Mouse (Mus musculus) left cerebral cortex, postnatal 36 days (tissue): ENCODE data around the gene Cdiptos. TPM values are rescaled to one million over a fixed set of nuclear protein-coding genes. Genes with fewer than 3 reads are reported as not detected.

ENCODE experiments used
- DNase-seq, 2 experiments: peaks; one replicate each; pipeline ENCODE4 v3.0.0; 2021 to 2022; ENCODE audit warnings: low spot score in 2 of 2, mixed read lengths in 1 of 2
- intact Hi-C: fragments of 180-260 bp; cut with DNase I; formaldehyde crosslinking; loops from one replicate; pipeline ENCODE4 v1.15.1; 2025
- total RNA-seq, 2 experiments: library from RNA; stranded (reverse); gene quantifications; 2 replicates each; pipeline ENCODE4 v1.2.3; 2021

The Cdiptos gene
- total RNA-seq: not detected

DNA sequence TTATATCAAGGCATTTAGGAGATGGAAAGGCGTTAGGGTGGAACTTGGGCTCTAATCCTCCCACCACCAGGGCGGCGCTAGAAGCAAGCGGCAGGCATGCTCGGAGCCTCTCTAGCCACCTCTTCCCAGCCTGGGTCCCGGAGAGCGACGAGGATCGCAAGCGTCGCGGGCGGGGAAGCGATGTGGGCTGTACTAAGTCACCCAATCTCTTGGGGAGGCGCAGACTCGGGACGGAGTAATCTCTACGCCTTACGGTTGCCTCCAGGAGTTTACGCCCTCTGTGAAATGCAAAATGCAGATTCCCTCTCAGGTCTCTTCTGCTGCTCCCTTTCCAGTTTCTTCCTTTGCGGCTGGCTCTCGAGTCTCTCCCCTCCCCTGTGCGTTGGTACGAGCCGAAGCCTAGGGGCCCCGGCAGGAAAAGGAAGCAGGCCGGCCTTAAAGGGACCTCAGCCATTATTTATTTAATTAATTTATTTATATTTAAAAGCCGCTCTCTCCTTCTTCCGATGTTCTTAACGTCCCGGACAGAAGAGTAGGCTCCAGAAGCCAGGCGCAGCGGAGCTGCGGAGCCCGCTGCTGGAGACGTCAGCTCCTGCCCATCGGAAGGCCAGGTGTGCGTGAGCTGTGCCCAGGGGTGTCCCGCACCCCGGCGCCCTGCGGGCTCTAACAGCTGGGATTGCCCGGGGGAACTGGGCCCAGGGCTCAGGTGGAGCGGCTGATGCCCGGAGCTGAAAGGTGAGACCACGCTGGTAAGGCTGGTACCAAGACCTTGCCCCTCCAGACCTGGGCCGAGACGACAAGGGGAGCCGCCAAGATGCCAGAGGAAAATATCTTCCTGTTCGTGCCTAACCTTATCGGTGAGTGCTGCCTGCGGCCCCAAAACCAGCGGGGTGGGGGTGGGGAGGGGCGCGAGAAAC, at the start of gene Cdiptos:
TSS of gene Cdiptos (minus strand) at position 149 of the 917 bp plus-strand sequence.
- intact Hi-C loops: loop anchor here (2.0 to 5.0 kb wide), 3 partner anchors 25 to 126 kb away; partner anchors contain the start of genes Pagr1a, Pagr1b and Sez6l2
- DNase-seq: peak; percentile 94 to 95

DNA sequence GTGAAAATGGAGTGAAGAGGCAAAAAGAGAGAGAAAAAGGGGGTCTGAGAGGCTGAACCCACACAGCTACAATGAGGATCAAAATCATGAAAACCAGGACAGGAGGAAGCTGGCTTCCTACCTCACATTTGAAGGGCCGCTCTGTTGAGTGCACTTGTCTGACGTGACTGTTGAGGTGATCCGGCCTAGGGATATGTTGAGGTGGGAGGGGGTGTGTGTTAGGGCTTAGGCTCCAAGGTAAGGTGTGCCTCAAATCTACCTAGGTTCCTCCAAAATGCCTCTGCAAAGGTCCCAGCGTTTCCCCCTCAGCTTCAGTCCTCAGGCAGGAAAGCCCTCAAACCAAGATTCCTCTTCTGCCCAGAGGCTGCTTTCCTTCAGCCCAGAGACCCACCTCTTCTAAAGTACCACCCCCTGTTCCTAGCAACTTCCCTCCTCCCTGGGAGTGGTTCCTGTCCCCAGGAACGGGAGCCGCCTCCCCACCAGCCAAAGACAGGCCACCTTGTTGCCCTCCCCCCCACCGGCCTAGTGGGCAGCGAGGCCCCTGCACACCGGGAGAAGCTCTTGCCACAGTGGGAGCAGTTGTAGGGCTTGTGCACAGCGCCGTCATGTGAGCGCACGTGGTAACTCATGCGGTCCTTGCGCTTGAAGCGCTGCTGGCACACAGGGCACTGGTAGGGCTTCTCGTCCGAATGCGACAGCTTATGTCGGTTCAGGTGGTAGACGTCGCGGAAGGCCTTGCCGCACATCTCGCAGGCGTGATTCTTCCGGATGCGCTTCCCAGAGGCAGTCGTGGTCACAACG, 49.1 kb upstream of the Cdiptos start:
- intact Hi-C loops: loop anchor here (5.0 kb wide), 2 partner anchors 77 to 143 kb away; partner anchors contain the start of gene Taok2
- peak; percentile 84 to 85 for DNase-seq

DNA sequence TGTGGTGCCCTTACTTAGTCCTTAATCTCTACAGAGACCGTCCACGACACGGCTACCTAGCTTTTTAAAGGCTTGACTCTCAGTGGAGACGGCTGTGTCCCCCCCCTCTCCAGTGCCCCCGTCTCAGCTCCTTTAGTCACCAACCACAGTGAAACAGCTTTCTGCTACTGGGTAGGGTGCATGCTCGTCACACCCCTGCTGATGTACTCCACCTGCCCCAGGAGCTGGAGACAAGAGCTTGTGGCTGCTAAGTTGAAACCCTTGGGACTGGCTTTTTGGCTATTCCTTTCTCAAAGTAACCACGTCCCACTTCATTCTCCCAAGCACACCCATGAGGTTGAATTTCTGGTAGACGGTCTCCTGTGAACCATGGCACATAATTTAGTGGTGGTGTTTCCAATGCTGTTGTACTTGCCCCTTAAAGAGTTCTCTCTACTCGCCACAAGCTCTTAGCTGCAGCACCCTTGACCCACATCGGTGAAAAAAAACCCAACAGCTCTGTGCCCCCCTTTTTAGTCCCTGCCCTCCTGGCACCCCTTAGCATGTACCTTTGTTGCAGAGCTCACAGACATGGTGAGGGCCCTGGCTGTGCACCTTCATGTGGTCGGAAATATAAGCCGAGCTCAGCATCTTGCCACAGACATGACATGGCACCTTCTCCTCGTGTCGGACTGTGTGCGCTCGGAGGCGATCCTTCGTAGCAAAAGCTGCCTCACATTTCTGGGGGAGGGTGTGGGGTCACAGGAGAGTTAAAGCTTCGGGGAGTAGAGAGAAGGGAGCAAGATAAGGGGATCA, 48.2 kb upstream of the Cdiptos start:
- intact Hi-C loops: no loop called here
- no peak for DNase-seq

DNA sequence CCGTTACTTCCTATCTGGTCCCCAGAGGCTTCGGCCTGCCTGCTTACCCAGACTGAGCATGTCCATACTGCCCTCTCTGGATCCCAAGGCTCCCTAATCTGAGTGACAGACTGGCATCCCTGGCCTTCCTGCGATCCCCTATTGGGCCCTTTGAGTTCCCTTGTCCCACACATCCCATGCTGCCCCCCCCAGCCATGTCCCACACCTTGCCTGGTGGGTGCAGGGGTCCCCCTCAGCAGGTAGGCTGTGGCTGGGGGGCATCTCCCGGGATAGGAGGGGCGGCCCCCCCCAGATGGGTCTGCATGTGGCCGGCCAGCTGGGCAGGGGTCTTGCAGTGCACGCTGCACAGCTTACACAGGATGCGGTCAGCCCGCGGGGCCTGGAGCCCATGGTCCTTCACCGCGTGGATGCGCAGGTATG, 47.4 kb upstream of the Cdiptos start:
- intact Hi-C loops: no loop called here
- DNase-seq: no peak

DNA sequence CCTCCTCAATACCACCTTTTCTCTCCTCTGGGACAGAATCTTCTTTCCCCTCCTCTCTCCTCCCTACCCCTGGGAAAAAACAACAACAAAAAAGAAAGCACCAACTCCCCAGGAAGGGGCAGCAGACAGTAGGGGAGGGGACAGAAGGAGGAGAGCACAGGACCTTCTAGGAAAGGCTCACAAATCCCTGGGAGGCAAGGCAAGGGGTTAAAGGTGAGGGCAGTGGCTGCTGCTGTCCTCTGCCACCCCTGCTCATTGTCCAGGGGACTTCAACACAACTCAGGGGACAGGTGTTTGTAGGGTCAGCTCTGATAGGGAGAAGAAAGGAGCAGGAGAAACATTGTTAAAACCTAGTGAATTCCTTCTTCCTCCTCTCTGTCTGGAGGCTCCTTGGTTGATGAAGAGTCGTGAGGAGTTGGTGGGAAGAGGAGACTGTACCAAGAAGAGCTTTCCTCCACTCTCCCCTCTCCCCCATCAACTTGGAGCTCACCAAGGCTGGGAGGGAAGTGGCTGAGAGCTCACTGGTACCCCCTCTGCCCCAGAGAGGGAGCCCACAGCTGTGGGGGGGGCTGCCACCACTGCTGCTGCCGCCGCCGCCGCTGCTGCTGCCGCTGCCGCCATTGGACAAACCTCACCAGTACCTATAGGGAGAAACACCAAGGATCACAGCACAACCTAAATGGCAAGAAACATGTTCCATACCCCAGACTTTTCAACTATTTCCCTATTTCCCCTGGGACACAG, 46.8 kb upstream of the Cdiptos start:
- intact Hi-C loops: no loop called here

DNA sequence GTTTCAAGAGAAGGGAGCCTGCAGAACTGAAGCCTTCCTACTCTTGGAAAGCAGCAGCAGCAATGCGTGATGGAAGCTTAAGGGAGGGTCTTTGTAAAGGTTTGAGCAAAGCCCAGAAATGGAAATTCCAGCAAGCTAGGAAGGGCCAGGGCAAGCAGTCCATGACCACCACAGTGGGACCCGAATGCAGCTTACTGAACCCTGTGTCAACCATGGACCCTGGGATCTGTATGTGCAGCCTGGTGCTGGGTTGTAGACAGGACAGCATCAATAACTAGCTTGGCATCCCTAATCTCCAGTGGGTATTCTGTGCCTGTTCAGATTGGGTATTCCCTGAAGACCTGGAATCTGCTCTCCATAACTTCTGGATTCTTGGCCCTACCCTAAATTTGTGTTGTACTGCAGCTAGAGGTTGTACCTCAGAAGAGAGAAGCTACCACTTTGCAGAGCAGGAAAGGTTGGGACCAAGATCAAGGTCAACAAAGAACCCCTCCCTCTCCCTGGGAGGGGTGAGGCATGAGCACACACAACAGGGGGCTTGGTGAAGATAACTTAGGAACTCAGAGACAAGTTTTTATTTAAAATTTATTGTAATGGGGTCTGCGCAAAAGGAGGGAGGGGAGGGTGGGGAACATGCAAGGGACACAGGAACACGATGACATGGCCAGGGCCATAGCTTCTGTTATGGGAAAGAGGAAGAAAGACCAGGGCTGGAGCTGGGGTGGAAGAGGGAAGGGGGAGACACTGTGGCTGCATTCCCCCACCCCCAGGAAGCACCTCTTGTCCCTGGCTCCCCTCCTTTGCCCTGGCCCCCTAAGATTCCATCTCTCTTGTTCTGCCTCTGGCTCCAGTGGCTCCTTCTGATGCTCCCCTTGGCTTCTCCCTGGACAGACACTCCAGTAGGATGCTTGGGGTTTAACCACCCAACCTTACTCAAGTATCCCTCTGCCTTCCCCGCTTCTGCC, 45.9 kb upstream of the Cdiptos start:
- DNase-seq: no peak

More for the DNA sequence above, 46.8 kb upstream of the Cdiptos start:
- DNase-seq: peak in 1 of 2 experiments; percentile 28

DNA sequence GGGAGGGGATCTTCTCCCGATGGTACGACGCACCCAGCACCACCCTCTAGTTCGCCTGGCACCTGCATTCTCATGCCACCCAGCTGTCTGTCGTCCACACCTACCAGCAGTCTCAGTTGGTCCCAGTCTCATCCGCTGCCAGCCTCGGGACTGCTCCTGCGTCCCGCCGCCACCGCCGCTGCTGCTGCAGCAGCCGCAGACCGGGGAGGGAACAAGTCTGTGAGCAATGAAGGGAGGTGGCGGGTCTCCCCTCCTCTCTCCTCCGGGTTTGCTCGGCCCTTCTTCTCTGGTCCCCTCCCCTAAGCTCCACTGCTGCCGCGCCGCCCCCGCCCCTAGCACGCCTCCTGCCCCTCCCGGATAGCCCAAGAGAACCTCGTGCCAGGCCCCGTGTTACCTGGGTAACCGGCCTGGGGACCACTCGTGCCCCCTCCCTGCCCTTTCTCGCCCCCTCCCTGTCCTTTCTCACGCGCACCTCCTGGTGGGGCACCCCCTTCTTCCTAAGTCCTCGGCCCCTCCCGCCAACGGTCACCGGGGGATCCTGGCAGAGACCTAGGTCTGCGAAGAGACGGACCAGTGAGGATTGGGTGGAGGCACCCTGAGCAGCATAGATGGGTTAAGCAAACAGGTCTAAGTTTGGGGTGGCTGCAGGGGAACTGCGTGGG, 45.1 kb upstream of the Cdiptos start, which contains the start of the genes Gm42742 and Prrt2:
TSS of gene Gm42742 (minus strand) at position 197 of the 662 bp plus-strand sequence.
TSS of gene Prrt2 (minus strand) at position 311 of the 662 bp plus-strand sequence.
- intact Hi-C loops: no loop called here
- peak; percentile 74 to 79 for DNase-seq

More for the DNA sequence above, 45.9 kb upstream of the Cdiptos start:
- intact Hi-C loops: no loop called here

DNA sequence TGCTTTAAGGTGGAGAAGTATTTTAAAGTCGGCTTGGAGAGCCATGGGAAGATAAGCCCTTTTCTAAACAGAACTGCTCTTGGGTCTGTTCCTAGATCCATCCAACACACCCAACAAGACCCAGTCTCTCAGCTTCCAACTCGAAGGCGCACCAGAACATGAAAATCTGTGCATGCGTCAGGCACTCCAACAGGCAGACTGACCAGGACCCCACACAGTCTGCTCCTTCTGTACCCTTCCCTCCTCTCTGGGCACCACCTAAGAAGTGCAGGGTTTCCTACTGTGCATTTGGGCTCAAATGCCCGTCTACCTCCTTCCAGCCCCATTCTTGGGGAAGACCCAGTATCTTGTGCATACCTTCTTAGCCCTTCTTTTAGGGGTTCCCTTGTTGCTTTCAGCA, 44.6 kb upstream of the Cdiptos start:
- intact Hi-C loops: no loop called here

DNA sequence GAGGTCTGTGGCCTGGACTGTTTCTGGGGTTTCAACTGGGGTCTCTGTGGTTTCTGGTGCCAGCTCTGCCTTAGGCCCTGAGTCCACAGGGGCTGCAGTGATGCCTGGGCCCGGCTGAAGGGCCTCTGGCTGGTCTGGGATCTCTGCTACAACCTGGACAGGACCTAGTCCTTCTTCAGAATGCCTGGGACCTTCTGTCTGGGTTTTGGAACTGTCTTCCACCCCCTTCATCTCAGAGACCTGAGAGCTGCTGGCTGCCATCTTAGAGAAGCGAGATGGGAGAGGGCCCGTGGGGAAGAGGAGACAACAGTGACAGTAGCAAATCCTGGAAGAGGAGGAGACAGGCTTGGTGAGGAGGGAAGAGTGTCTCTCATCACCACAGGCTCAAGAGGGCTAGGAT, 44.1 kb upstream of the Cdiptos start:
- intact Hi-C loops: no loop called here
- peak in 1 of 2 experiments; percentile 39 for DNase-seq

More for the DNA sequence above, 44.6 kb upstream of the Cdiptos start:
- DNase-seq: no peak

DNA sequence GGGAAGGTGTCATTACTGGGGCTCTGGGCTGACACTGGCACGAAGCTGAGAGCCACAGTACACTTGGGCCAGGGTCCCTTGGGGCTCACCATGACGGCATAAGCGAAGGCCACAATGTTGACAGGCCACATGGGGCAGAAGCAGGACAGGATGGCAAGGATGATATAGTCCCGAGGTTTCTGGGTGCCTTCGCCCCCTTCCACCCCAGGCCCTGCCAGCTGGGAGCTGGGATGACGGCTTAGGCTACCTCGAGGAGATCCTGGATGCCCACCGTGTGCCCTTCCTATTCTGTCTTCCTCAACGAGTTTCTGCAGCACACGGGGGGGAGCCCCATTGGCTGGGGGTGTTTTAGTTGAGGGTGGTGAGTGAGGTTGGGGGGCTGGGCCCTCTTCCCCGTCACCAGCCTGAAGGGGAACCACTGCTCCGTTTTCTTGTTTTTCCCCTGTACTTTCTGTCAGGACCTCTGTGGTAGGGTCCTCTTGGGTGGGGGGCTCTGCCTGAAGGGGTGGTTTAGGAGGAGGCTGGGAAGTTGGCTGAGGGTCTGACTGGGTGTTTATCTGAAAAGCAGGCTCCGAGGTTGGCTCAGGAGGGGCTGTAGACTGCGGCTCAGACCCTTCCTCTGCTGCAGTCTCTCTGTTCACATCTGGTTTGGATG, 43.5 kb upstream of the Cdiptos start:
- intact Hi-C loops: loop anchor here (5.0 kb wide), 1 partner anchor 132 kb away; no protein-coding TSS in a partner anchor
- no peak for DNase-seq

DNA sequence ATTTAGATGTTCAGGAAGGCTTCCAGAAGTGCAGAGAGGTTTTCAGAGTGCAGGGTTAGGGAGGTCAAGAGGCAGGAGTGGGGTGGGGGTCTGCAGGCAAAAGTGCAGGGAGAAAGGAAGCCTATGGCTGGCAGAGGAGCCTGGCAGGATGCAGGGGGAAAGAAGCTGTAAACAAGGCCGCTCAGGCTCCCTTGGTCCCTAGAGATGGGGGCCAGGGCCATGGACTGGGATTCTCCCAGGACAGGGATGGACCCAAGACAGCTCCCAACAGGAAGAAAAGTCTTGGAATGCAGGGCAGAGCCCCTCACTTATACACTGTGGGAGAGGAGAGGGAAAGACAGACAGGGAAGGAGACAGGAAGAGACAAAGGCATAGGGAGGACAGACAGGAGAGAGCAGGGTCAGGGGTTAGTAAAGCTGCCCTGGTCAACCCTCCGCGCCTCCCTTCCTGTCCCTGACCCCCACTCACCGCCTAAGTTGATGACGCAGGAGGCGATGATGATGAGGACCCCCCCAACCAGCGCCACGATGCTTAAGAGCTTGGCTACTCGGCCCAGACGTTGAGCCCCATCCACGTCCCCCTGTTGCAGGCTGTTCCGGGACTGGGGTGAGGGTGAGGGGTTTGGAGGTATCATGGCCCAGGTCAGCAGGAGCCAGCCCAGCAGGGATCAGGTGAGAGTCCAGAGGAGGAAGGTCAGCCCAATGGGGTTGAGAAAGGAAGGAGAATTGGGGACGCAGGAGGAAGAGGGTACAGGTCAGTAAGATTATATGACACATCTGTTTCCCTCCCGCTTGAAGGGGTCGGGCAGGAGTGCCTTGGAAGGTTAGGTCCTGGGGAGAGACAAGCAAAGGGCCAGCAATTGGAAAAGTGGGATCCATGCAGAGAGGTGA, 42.8 kb upstream of the Cdiptos start:
- DNase-seq: no peak
- intact Hi-C loops: loop anchor here (5.0 kb wide), 1 partner anchor 131 kb away; no protein-coding TSS in a partner anchor

DNA sequence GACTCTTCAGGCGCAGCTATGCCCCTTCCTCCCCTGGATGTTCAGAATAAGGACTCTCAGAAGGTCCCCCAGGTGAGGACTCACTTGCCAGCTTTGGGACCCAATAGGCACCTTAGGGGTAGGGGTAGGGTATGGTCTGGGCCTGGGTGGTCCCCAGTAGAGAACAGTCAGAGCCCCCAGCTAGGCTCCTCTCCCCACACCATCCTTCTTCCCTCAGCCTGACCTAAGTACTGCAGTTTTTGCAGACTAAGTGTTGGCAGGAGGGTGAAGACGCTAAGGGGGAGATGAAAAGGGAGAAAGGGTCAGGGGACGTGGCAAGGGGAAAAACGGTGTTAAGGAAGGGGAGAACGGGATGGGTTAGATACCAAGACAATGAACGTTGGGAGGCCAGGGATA, 42.0 kb upstream of the Cdiptos start:
- DNase-seq: no peak
- intact Hi-C loops: loop anchor here (2.0 to 5.0 kb wide), 3 partner anchors 41 to 131 kb away; partner anchors contain the start of genes Cdiptos and Sez6l2

DNA sequence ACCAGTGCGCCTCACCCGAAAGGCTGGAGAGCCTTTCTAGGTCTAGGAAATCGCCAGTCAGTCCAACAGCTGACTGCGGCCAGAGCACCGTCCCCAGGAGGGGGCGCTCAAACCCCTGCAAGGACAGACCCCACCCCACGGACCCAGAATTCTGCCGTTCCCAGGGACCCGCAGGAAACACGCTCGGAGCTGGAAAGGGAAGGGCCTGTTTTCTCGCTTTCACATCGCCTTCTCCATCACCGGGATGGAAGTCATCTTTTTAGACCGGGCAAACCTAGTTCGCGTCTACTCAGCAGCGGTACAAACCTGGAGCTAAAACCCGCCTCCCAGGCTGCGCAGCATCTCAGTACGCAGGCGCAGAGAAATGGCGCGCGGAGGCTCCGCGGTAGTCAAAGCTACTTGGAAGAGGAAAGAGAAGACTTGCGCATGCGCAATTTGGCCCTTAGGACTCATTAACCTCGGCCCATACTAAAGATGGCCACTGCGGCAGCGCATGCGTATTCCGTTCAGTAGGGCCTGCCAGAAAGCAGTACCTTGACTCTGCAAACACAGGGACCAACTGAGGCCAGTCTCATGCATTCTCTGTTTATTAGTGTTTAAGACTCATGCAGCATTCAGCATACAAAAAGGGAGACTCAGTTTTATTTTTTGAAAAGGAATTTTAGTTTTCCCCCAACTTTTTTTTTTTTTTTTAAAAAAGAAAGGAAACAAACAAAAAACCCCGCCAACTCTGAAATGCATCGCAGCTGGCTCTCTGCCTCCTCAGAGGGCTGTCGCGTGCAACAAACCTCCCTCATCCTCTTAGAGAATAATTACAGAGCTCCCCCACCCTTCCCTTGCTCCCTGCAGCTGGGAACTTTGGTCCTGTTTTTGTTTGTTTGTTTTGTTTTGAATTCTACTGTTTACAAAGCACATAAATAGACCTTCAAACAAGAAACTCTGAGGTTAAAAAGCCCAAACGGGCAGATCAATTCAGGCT, 41.4 kb upstream of the Cdiptos start, which contains the start of gene Pagr1a:
TSS of gene Pagr1a (minus strand) at position 382 of the 979 bp plus-strand sequence.
- intact Hi-C loops: loop anchor here (2.0 to 5.0 kb wide), 3 partner anchors 40 to 130 kb away; partner anchors contain the start of genes Cdiptos and Sez6l2

DNA sequence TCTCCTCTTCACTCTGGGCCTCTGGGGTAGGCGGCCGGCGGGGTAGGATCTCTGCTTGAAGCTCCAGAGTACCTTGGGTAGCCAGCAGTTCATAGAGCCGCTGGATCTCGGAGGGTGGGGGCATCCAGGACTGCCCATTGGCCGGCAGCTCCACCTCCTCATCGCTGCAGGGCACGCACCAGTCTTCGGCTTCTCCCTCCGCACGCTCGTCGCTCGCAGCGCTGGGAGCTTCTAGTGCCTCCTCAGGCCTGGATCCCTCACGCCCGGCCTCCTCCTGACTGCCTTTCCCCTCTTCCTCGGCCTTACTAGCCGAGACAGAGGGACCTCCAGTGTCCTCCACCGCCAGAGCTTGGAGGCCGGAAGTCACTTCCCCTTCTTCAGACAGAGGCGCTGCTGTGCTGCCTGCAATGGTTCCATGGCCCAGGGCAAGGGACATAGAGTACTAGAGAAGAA, 40.6 kb upstream of the Cdiptos start:
- intact Hi-C loops: loop anchor here (2.0 to 5.0 kb wide), 3 partner anchors 40 to 129 kb away; partner anchors contain the start of genes Cdiptos and Sez6l2
- DNase-seq: no peak

More for the DNA sequence above, 41.4 kb upstream of the Cdiptos start, which contains the start of gene Pagr1a:
- DNase-seq: peak; percentile 95 to 96
